Mouse (Mus musculus) heart, adult 2 months (tissue): ENCODE measurements around the gene Rbfox2. TPM values are rescaled to one million over a fixed set of nuclear protein-coding genes. Genes with fewer than 3 reads are reported as not detected.
A peak's percentile ranks its signal among the peaks of the same experiment; 100 is the strongest.
"Not testable (repeated sequence)": the region's sequence is repeated elsewhere in the genome, so short reads cannot be mapped to it uniquely, and the experiment has no call there.

Source experiments
- DNase-seq, 2 experiments: peaks; one replicate each; pipeline ENCODE4 v3.0.0; 2021
- H3K27ac ChIP-seq: fragments of 200-600 bp; 2 replicates; pipeline ENCODE4 v1.8.1; 2022
- H3K27me3 ChIP-seq: fragments of 200-500 bp; 2 replicates; pipeline ENCODE4 v1.6.1; 2012; ENCODE audit warnings: mild to moderate bottlenecking, low read length, inconsistent platforms, mixed read lengths; ENCODE audit not compliant: control insufficient read depth, insufficient read depth
- H3K36me3 ChIP-seq: fragments of 200-500 bp; 2 replicates; pipeline ENCODE4 v1.6.1; 2012; ENCODE audit warnings: low read length, inconsistent platforms; ENCODE audit not compliant: control insufficient read depth, insufficient read depth
- H3K4me1 ChIP-seq: fragments of 200-500 bp; 2 replicates; pipeline ENCODE4 v1.6.1; 2011; ENCODE audit warnings: low read length; ENCODE audit not compliant: control insufficient read depth, insufficient read depth
- H3K4me3 ChIP-seq: fragments of 200-600 bp; 2 replicates; pipeline ENCODE4 v1.8.1; 2022
- H3K79me2 ChIP-seq: fragments of 200-500 bp; replicated peaks from 2 replicates; pipeline ENCODE4 v1.6.1; 2012; ENCODE audit warnings: mild to moderate bottlenecking, inconsistent platforms, low read length, moderate library complexity, mixed read lengths; ENCODE audit not compliant: control insufficient read depth, insufficient read depth
- H3K9ac ChIP-seq: fragments of 200-500 bp; 2 replicates; pipeline ENCODE4 v1.6.1; 2012; ENCODE audit warnings: low read depth, mild to moderate bottlenecking, control low read depth, inconsistent platforms, low read length, mixed read lengths
- CTCF ChIP-seq: fragments of 200-600 bp; IDR thresholded peaks from 2 replicates; pipeline ENCODE4 v1.8.1; 2022; ENCODE audit warnings: antibody characterized with exemption, mild to moderate bottlenecking, moderate library complexity
- EP300 ChIP-seq: fragments of 200-500 bp; IDR thresholded peaks from 2 replicates; pipeline ENCODE4 v1.6.1; 2011; ENCODE audit warnings: low read depth, low read length, control low read depth; ENCODE audit not compliant: insufficient read depth
- POLR2A ChIP-seq: fragments of 200-500 bp; IDR thresholded peaks from 2 replicates; pipeline ENCODE4 v1.6.1; 2011; ENCODE audit warnings: mild to moderate bottlenecking, low read depth, low read length, control low read depth; ENCODE audit not compliant: insufficient read depth
- WGBS: fragments of 180-500 bp; shearing (Covaris S2); methylation state at CpG from one replicate; pipeline ENCODE4 v1.1.7; 2018; 5-methylcytosine and 5-hydroxymethylcytosine counted together
- intact Hi-C: fragments of 180-260 bp; cut with DNase I; formaldehyde crosslinking; loops from one replicate; pipeline ENCODE4 v1.15.1; 2025
- polyA plus RNA-seq: library from polyadenylated mRNA; depleted of rRNA; stranded (reverse); fragments of >200 nt; gene quantifications from 2 replicates; pipeline ENCODE4 v1.2.3, GENCODE M21; 2012
- total RNA-seq, 2 experiments: library from RNA; stranded (reverse); gene quantifications; 2 replicates each; pipeline ENCODE4 v1.2.3; 2021

Rbfox2 gene
- total and polyA plus RNA-seq, 3 experiments, result 86.0 to 110 (median 106) TPM

DNA sequence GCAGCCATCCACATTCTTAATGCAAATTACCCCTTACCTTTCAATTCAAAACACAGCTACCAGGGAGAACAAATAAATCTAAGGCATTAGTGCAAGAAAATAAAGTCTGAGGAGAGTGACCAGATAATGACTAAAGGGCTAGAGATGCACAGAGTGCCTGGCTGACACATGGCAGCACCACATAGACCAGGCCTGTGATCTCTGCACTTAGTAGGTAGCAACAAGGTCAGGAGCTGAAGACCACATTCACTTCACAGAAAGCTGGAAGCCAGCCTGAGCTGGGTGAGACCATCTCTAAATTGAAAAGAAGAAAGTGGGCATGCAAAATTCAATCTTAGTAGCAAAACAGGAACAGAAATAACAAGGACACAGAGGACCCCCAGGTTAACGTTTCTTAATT, 30.5 kb downstream of the Rbfox2 start:
- Histone ChIP-seq H3K79me2 (peaks cover 10% of the 10 kb centered on the region), H3K9ac (no peak overlapping the region), H3K27me3 (no peaks in the 10 kb centered on the region), H3K4me3 (no peak overlapping the region), H3K4me1 (peaks cover 9% of the 10 kb centered on the region), H3K27ac (no peak overlapping the region), H3K36me3 (peaks cover 2% of the 10 kb centered on the region)
- intact Hi-C loops, result no loop called here
- WGBS, result 78% methylated on average over 1 of the region's 1 CpGs
- no peak for DNase-seq
- no peak for TF ChIP-seq POLR2A
- TF ChIP-seq EP300, result no peak
- no peak for TF ChIP-seq CTCF

DNA sequence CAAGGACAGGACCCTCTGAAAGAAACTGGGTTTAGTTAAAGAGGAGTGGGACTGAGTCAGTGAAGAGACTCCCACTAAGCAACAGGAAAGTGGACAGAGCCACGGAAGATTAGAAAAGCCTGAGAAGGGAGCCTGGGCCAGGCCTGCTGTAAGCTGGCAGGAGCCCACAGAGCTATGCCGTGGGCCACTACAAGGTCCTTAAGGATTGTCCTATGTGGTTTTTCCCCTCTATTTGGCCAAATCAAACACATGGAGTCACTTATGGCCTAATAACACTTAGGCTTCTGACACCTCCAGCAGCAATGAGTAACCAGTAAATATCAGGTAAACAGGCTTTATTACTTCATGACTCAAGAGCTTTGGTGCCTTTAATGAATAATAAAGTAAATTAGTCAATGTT, 31.2 kb downstream of the Rbfox2 start:
- Histone ChIP-seq H3K4me1 (peaks cover 6% of the 10 kb centered on the region), H3K27me3 (no peaks in the 10 kb centered on the region), H3K36me3 (peaks cover 2% of the 10 kb centered on the region), H3K27ac (no peak overlapping the region), H3K9ac (no peak overlapping the region), H3K79me2 (peaks cover 13% of the 10 kb centered on the region), H3K4me3 (no peak overlapping the region)
- intact Hi-C loops, result no loop called here
- 59% methylated on average over 2 of the region's 2 CpGs for WGBS
- TF ChIP-seq EP300 (no peak), POLR2A (no peak), CTCF (no peak)
- no peak for DNase-seq

DNA sequence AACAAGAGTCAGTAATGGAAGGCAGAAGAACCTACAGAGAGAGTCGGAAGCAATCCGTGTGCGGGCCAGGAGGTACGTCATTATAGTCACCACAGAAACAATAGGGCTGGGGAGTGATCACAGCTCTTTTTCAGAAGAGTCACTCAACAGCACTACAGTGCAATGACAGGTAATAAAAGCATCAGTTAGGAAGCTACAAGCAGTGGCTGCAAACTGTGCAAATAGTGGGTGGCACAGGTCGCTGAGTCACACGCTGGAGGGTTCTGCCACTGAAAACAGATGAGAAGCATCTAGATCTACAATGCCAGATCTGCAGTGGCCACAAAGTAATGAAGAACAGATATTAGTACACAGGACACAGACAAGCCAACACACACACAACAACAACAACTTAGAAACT, 32.9 kb downstream of the Rbfox2 start:
- intact Hi-C loops, result no loop called here
- no peak overlapping the region for H3K9ac ChIP-seq
- TF ChIP-seq POLR2A, result no peak
- no peak for TF ChIP-seq EP300
- no peak for TF ChIP-seq CTCF
- H3K4me1 ChIP-seq, result peaks cover 6% of the 10 kb centered on the region
- H3K4me3 ChIP-seq, result no peak overlapping the region
- no peak overlapping the region for H3K27ac ChIP-seq
- H3K27me3 ChIP-seq, result no peaks in the 10 kb centered on the region
- H3K36me3 ChIP-seq, result peaks cover 2% of the 10 kb centered on the region
- no peak for DNase-seq
- H3K79me2 ChIP-seq, result peaks cover 13% of the 10 kb centered on the region
- 88% methylated on average over 6 of the region's 6 CpGs for WGBS

DNA sequence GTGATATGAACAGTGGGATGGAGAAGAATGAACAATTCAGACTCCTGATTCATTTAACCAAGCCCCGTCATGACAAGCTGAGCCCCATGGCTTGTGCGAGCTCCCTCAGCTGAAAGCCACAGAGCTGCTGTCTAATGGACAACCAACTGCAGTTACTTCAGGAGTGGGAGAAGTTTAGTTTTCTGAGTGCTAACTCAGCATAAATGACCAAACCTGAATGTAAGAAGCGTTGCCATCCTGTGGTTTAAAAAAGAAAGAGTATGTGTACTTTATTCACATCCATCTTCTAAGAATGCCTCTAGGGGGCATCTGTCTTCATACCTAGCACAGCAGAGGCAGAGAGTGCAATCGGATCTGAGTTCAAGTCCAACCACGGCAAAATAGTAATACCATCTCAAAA, 35.5 kb downstream of the Rbfox2 start:
- WGBS, result 99% methylated on average over 5 of the region's 5 CpGs
- Histone ChIP-seq H3K9ac (no peak overlapping the region), H3K79me2 (peaks cover 12% of the 10 kb centered on the region), H3K4me1 (peaks cover 5% of the 10 kb centered on the region), H3K36me3 (no peaks in the 10 kb centered on the region; the same call in 1 of the 2 replicates), H3K27ac (no peak overlapping the region), H3K27me3 (no peaks in the 10 kb centered on the region), H3K4me3 (no peak overlapping the region)
- intact Hi-C loops, result no loop called here
- no peak for DNase-seq
- TF ChIP-seq POLR2A (no peak), CTCF (0 out of 2 replicates have a peak, but pooled peaks have one; percentile 8), EP300 (no peak)

DNA sequence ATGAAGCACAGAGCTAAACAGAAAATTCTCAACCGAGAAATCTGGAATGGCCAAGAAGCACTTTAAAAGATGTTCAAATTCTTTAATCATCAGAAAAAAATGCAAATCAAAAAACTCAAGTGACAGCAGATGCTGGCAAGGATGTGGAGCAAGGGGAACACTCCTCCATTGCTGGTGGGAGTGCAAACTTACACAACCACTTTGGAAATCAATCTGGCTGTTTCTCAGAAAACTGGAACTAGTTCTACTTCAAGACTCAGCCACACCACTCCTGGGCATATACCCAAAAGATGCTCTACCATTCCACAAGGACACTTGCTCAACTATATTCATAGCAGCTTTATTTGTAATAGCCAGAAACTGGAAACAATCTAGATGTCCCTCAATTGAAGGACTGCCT, 37.3 kb downstream of the Rbfox2 start:
- H3K4me3 ChIP-seq, H3K27ac ChIP-seq, intact Hi-C loops, H3K79me2 ChIP-seq, H3K36me3 ChIP-seq, H3K4me1 ChIP-seq, H3K27me3 ChIP-seq, H3K9ac ChIP-seq: not testable (repeated sequence)
- DNase-seq, result peak in 1 of 2 experiments; percentile 26
- WGBS, result 67% methylated on average over 1 of the region's 1 CpGs

DNA sequence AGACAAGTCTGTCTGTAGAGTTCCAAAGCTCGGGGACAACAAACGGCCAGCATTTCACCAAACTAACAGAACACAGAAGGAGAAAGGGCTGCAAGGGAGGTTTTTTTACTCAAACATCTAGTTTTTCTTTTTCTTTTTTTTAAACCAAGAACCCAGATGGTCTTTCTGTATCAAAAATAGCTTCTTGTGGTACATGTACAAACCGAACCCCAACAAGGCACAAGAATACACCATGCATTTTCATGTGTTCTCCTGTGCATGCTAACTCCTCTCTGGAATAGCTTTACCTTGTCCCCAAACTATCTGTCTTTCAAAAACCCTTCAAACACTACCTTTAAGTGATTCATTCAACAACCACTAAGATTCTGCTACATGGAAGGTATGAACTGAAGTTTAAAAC, 38.4 kb downstream of the Rbfox2 start:
- H3K4me1 ChIP-seq, result peaks cover 4% of the 10 kb centered on the region
- no peaks in the 10 kb centered on the region for H3K36me3 ChIP-seq
- no peak for TF ChIP-seq EP300
- no peak for TF ChIP-seq POLR2A
- no peak for TF ChIP-seq CTCF
- no peaks in the 10 kb centered on the region for H3K27me3 ChIP-seq
- H3K27ac ChIP-seq, result no peak overlapping the region
- no peak overlapping the region for H3K9ac ChIP-seq
- H3K4me3 ChIP-seq, result no peak overlapping the region
- intact Hi-C loops, result no loop called here
- no peak for DNase-seq
- peaks cover 4% of the 10 kb centered on the region for H3K79me2 ChIP-seq
- WGBS, result 83% methylated on average over 3 of the region's 3 CpGs
